Mouse (Mus musculus) MEL-GATA-1-ER (cell line): ENCODE data around the gene Slc16a7.

Experiments used
- DNase-seq: peaks from one replicate; pipeline ENCODE4 v3.0.0-alpha.2; 2012; ENCODE audit warnings: low read depth; ENCODE audit errors: extremely low read depth

Gene Slc16a7

GRCm38 (mm10) chr10:125324149-125324834, 65.0 kb downstream of the Slc16a7 start:
- no peak for DNase-seq

GRCm38 (mm10) chr10:125321446-125322428, 67.5 kb downstream of the Slc16a7 start:
- no peak for DNase-seq

- no peak for DNase-seq
Measured at GRCm38 (mm10) chr10:125317317-125317716, 71.9 kb downstream of the Slc16a7 start.

- DNase-seq = no peak
Measured at GRCm38 (mm10) chr10:125310855-125311254, 78.4 kb downstream of the Slc16a7 start.

- DNase-seq = no peak
Measured at GRCm38 (mm10) chr10:125298036-125298435, 91.2 kb downstream of the Slc16a7 start.

- no peak for DNase-seq
Measured at GRCm38 (mm10) chr10:125290320-125290719, 98.9 kb downstream of the Slc16a7 start.

GRCm38 (mm10) chr10:125288560-125288959, 100.7 kb downstream of the Slc16a7 start:
- DNase-seq = no peak

GRCm38 (mm10) chr10:125285386-125285785, 103.9 kb downstream of the Slc16a7 start:
- DNase-seq = no peak

GRCm38 (mm10) chr10:125275149-125275848, 114.0 kb downstream of the Slc16a7 start:
- DNase-seq = no peak

- DNase-seq = no peak
Measured at GRCm38 (mm10) chr10:125274519-125275148, 114.6 kb downstream of the Slc16a7 start.

- DNase-seq = no peak
Measured at GRCm38 (mm10) chr10:125273759-125274158, 115.5 kb downstream of the Slc16a7 start.

- DNase-seq = no peak
Measured at GRCm38 (mm10) chr10:125271448-125271847, 117.8 kb downstream of the Slc16a7 start.

GRCm38 (mm10) chr10:125270266-125270665, 119.0 kb downstream of the Slc16a7 start:
- DNase-seq = no peak

- no peak for DNase-seq
Measured at GRCm38 (mm10) chr10:125266322-125266721, 122.9 kb downstream of the Slc16a7 start.

- no peak for DNase-seq
Measured at GRCm38 (mm10) chr10:125265901-125266300, 123.4 kb downstream of the Slc16a7 start.

GRCm38 (mm10) chr10:125265467-125265866, 123.8 kb downstream of the Slc16a7 start:
- no peak for DNase-seq

GRCm38 (mm10) chr10:125264938-125265337, 124.3 kb downstream of the Slc16a7 start:
- DNase-seq = no peak

GRCm38 (mm10) chr10:125255904-125256303, 133.4 kb downstream of the Slc16a7 start:
- no peak for DNase-seq

GRCm38 (mm10) chr10:125214536-125214935, 174.7 kb downstream of the Slc16a7 start:
- no peak for DNase-seq

- DNase-seq = no peak
Measured at GRCm38 (mm10) chr10:125213805-125214204, 175.5 kb downstream of the Slc16a7 start.

- no peak for DNase-seq
Measured at GRCm38 (mm10) chr10:125187544-125187943, 201.7 kb downstream of the Slc16a7 start.
